Mouse (Mus musculus): ENCODE data around the gene Fam117a.

GRCm38 (mm10) chr11:95415931-95416330, 79.1 kb downstream of the Fam117a start:
- no peak for TF ChIP-seq CTCF (IDR thresholded peaks at IDR 0.05; ENCODE audit: low read depth, low read length)
- no peak for TF ChIP-seq TAL1 (conservative IDR thresholded peaks at IDR 0.05; ENCODE audit: low read depth, low read length)
- no peak for TF ChIP-seq GATA1 (IDR thresholded peaks at IDR 0.05; ENCODE audit: borderline replicate concordance, low read length)
- TF ChIP-seq POLR2AphosphoS5 (IDR thresholded peaks at IDR 0.05; ENCODE audit: insufficient replicate concordance, low read depth, low read length) = no peak

Measured in G1E (cell line).